Mouse (Mus musculus): ENCODE results near the gene Erbb2. TPM values are rescaled to one million over a fixed set of nuclear protein-coding genes. Genes with fewer than 3 reads are reported as not detected.

Gene Erbb2
- polyA plus RNA-seq, 1 experiment from 2014 or later, result 54.9 TPM

- H3K4me3 ChIP-seq (ENCODE audit: low read length), result no peak overlapping the region
- no peaks in the 10 kb centered on the region for H3K27me3 ChIP-seq (ENCODE audit: insufficient read depth, low read length)
- WGBS, result 64% methylated on average over 6 of the region's 6 CpGs
- peak overlapping the region; percentile 1; the same call in 1 of the 2 replicates for H3K9ac ChIP-seq (replicated peaks; ENCODE audit: low read length)
- H3K9me3 ChIP-seq (ENCODE audit: low read length), result no peaks in the 10 kb centered on the region
- H3K36me3 ChIP-seq (ENCODE audit: insufficient read depth, low read length), result no peaks in the 10 kb centered on the region
- H3K27ac ChIP-seq (ENCODE audit: low read length), result peak overlapping the region; percentile 72
- 0 out of 2 replicates have a peak, but pooled peaks have one; percentile 10 for ATAC-seq (ENCODE audit: low FRiP score, low TSS enrichment)
- H3K4me1 ChIP-seq (ENCODE audit: insufficient read depth, low read length), result peaks cover 45% of the 10 kb centered on the region
- H3K4me2 ChIP-seq (replicated peaks; ENCODE audit: low read depth, low read length), result no peak overlapping the region
Measured at GRCm38 (mm10) chr11:98393317-98393716, 19.0 kb upstream of the Erbb2 start.

GRCm38 (mm10) chr11:98394301-98394700, 18.0 kb upstream of the Erbb2 start:
- Histone ChIP-seq H3K27ac (ENCODE audit: low read length) (peak overlapping the region; percentile 75; the same call in 1 of the 2 replicates), H3K9ac (replicated peaks; ENCODE audit: low read length) (0 out of 2 replicates have a peak overlapping the region, but pooled peaks have one; percentile 1), H3K4me2 (replicated peaks; ENCODE audit: low read depth, low read length) (no peak overlapping the region), H3K4me1 (ENCODE audit: insufficient read depth, low read length) (peaks cover 38% of the 10 kb centered on the region), H3K27me3 (ENCODE audit: insufficient read depth, low read length) (no peaks in the 10 kb centered on the region), H3K4me3 (ENCODE audit: low read length) (no peak overlapping the region), H3K9me3 (ENCODE audit: low read length) (no peaks in the 10 kb centered on the region), H3K36me3 (ENCODE audit: insufficient read depth, low read length) (no peaks in the 10 kb centered on the region)
- no peak for ATAC-seq (ENCODE audit: low FRiP score, low TSS enrichment)
- WGBS, result 21% methylated on average over 6 of the region's 6 CpGs

- Histone ChIP-seq H3K9ac (replicated peaks; ENCODE audit: low read length) (0 out of 2 replicates have a peak overlapping the region, but pooled peaks have one; percentile 40), H3K9me3 (ENCODE audit: low read length) (no peaks in the 10 kb centered on the region), H3K27me3 (ENCODE audit: insufficient read depth, low read length) (no peaks in the 10 kb centered on the region), H3K4me2 (replicated peaks; ENCODE audit: low read depth, low read length) (no peak overlapping the region), H3K4me1 (ENCODE audit: insufficient read depth, low read length) (peaks cover 43% of the 10 kb centered on the region), H3K27ac (ENCODE audit: low read length) (peak overlapping the region; percentile 75), H3K36me3 (ENCODE audit: insufficient read depth, low read length) (no peaks in the 10 kb centered on the region), H3K4me3 (ENCODE audit: low read length) (no peak overlapping the region)
- 38% methylated on average over 4 of the region's 4 CpGs for WGBS
- ATAC-seq (ENCODE audit: low FRiP score, low TSS enrichment), result no peak
Measured at GRCm38 (mm10) chr11:98395041-98395440, 17.2 kb upstream of the Erbb2 start.

GRCm38 (mm10) chr11:98397946-98398345, 14.3 kb upstream of the Erbb2 start:
- no peak for ATAC-seq (ENCODE audit: low FRiP score, low TSS enrichment)
- Histone ChIP-seq H3K4me1 (ENCODE audit: insufficient read depth, low read length) (peaks cover 36% of the 10 kb centered on the region), H3K9ac (replicated peaks; ENCODE audit: low read length) (no peak overlapping the region), H3K27ac (ENCODE audit: low read length) (no peak overlapping the region), H3K4me3 (ENCODE audit: low read length) (no peak overlapping the region), H3K36me3 (ENCODE audit: insufficient read depth, low read length) (no peaks in the 10 kb centered on the region), H3K9me3 (ENCODE audit: low read length) (no peaks in the 10 kb centered on the region), H3K27me3 (ENCODE audit: insufficient read depth, low read length) (no peaks in the 10 kb centered on the region), H3K4me2 (replicated peaks; ENCODE audit: low read depth, low read length) (no peak overlapping the region)
- 92% methylated on average over 7 of the region's 7 CpGs for WGBS

- Histone ChIP-seq H3K36me3 (ENCODE audit: insufficient read depth, low read length) (no peaks in the 10 kb centered on the region), H3K27me3 (ENCODE audit: insufficient read depth, low read length) (no peaks in the 10 kb centered on the region), H3K9me3 (ENCODE audit: low read length) (no peaks in the 10 kb centered on the region), H3K27ac (ENCODE audit: low read length) (peak within 1 kb of the TSS; percentile 99), H3K4me1 (ENCODE audit: insufficient read depth, low read length) (peaks cover 13% of the 10 kb centered on the region; the same call in 1 of the 2 replicates), H3K9ac (replicated peaks; ENCODE audit: low read length) (peak within 1 kb of the TSS; percentile 83), H3K4me3 (ENCODE audit: low read length) (peak within 1 kb of the TSS; percentile 71), H3K4me2 (replicated peaks; ENCODE audit: low read depth, low read length) (peak within 1 kb of the TSS; percentile 82)
- WGBS, result under 1% methylated on average over 40 of the region's 40 CpGs
- peak; percentile 85 for ATAC-seq (ENCODE audit: low FRiP score, low TSS enrichment)
Measured at GRCm38 (mm10) chr11:98400161-98400726, 12.0 kb upstream of the Erbb2 start, which contains the start of gene Pgap3. TSS of gene Pgap3 (minus strand) at chr11:98400490.

- Histone ChIP-seq H3K9me3 (ENCODE audit: low read length) (no peaks in the 10 kb centered on the region), H3K27ac (ENCODE audit: low read length) (peak overlapping the region; percentile 99), H3K4me3 (ENCODE audit: low read length) (peak overlapping the region; percentile 71), H3K9ac (replicated peaks; ENCODE audit: low read length) (peak overlapping the region; percentile 83), H3K4me1 (ENCODE audit: insufficient read depth, low read length) (peaks cover 13% of the 10 kb centered on the region; the same call in 1 of the 2 replicates), H3K36me3 (ENCODE audit: insufficient read depth, low read length) (no peaks in the 10 kb centered on the region), H3K27me3 (ENCODE audit: insufficient read depth, low read length) (no peaks in the 10 kb centered on the region), H3K4me2 (replicated peaks; ENCODE audit: low read depth, low read length) (peak overlapping the region; percentile 82)
- ATAC-seq (ENCODE audit: low FRiP score, low TSS enrichment), result peak; percentile 79; the same call in 1 of the 2 replicates
- WGBS, result 33% methylated on average over 3 of the region's 3 CpGs
Measured at GRCm38 (mm10) chr11:98400816-98401215, 11.5 kb upstream of the Erbb2 start.

GRCm38 (mm10) chr11:98406621-98407020, 5.6 kb upstream of the Erbb2 start:
- peaks cover 22% of the 10 kb centered on the region for H3K4me1 ChIP-seq (ENCODE audit: insufficient read depth, low read length)
- H3K9me3 ChIP-seq (ENCODE audit: low read length), result no peaks in the 10 kb centered on the region
- H3K27me3 ChIP-seq (ENCODE audit: insufficient read depth, low read length), result no peaks in the 10 kb centered on the region
- H3K27ac ChIP-seq (ENCODE audit: low read length), result no peak overlapping the region
- no peak for ATAC-seq (ENCODE audit: low FRiP score, low TSS enrichment)
- 61% methylated on average over 6 of the region's 6 CpGs for WGBS
- H3K36me3 ChIP-seq (ENCODE audit: insufficient read depth, low read length), result no peaks in the 10 kb centered on the region
- H3K9ac ChIP-seq (replicated peaks; ENCODE audit: low read length), result no peak overlapping the region
- no peak overlapping the region for H3K4me3 ChIP-seq (ENCODE audit: low read length)
- no peak overlapping the region for H3K4me2 ChIP-seq (replicated peaks; ENCODE audit: low read depth, low read length)

GRCm38 (mm10) chr11:98408872-98409271, 3.4 kb upstream of the Erbb2 start:
- no peaks in the 10 kb centered on the region for H3K27me3 ChIP-seq (ENCODE audit: insufficient read depth, low read length)
- no peaks in the 10 kb centered on the region for H3K9me3 ChIP-seq (ENCODE audit: low read length)
- H3K36me3 ChIP-seq (ENCODE audit: insufficient read depth, low read length), result no peaks in the 10 kb centered on the region
- H3K4me3 ChIP-seq (ENCODE audit: low read length), result peak overlapping the region; percentile 15
- 28% methylated on average over 8 of the region's 8 CpGs for WGBS
- peak; percentile 69 for ATAC-seq (ENCODE audit: low FRiP score, low TSS enrichment)
- H3K4me1 ChIP-seq (ENCODE audit: insufficient read depth, low read length), result peaks cover 33% of the 10 kb centered on the region
- H3K9ac ChIP-seq (replicated peaks; ENCODE audit: low read length), result peak overlapping the region; percentile 55
- peak overlapping the region; percentile 50 for H3K4me2 ChIP-seq (replicated peaks; ENCODE audit: low read depth, low read length)
- H3K27ac ChIP-seq (ENCODE audit: low read length), result peak overlapping the region; percentile 94

GRCm38 (mm10) chr11:98409341-98409822, 2.9 kb upstream of the Erbb2 start:
- H3K4me2 ChIP-seq (replicated peaks; ENCODE audit: low read depth, low read length), result peak overlapping the region; percentile 50
- no peaks in the 10 kb centered on the region for H3K36me3 ChIP-seq (ENCODE audit: insufficient read depth, low read length)
- H3K4me3 ChIP-seq (ENCODE audit: low read length), result peak overlapping the region; percentile 15
- peaks cover 38% of the 10 kb centered on the region for H3K4me1 ChIP-seq (ENCODE audit: insufficient read depth, low read length)
- H3K9me3 ChIP-seq (ENCODE audit: low read length), result no peaks in the 10 kb centered on the region
- H3K27ac ChIP-seq (ENCODE audit: low read length), result peak overlapping the region; percentile 94
- peak overlapping the region; percentile 55 for H3K9ac ChIP-seq (replicated peaks; ENCODE audit: low read length)
- ATAC-seq (ENCODE audit: low FRiP score, low TSS enrichment), result peak; percentile 71
- no peaks in the 10 kb centered on the region for H3K27me3 ChIP-seq (ENCODE audit: insufficient read depth, low read length)
- WGBS, result 0% methylated on average over 10 of the region's 10 CpGs

GRCm38 (mm10) chr11:98412797-98413301, 579 bp downstream of the Erbb2 start:
- peak overlapping the region; percentile 82 for H3K4me2 ChIP-seq (replicated peaks; ENCODE audit: low read depth, low read length)
- peak overlapping the region; percentile 98 for H3K4me3 ChIP-seq (ENCODE audit: low read length)
- under 1% methylated on average over 40 of the region's 40 CpGs for WGBS
- H3K9ac ChIP-seq (replicated peaks; ENCODE audit: low read length), result peak overlapping the region; percentile 97
- H3K27me3 ChIP-seq (ENCODE audit: insufficient read depth, low read length), result no peaks in the 10 kb centered on the region
- peak; percentile 36 for ATAC-seq (ENCODE audit: low FRiP score, low TSS enrichment)
- H3K27ac ChIP-seq (ENCODE audit: low read length), result peak overlapping the region; percentile 98
- no peaks in the 10 kb centered on the region for H3K9me3 ChIP-seq (ENCODE audit: low read length)
- H3K4me1 ChIP-seq (ENCODE audit: insufficient read depth, low read length), result peaks cover 65% of the 10 kb centered on the region
- H3K36me3 ChIP-seq (ENCODE audit: insufficient read depth, low read length), result no peaks in the 10 kb centered on the region
